Mouse (Mus musculus): ENCODE results near the gene Per1.

The Per1 gene

GRCm38 (mm10) chr11:69099177-69099914 is 4.3 kb downstream of the Per1 start:
- in situ Hi-C loops (cut with MboI), result no loop called here

- in situ Hi-C loops (cut with MboI), result no loop called here
Measured at GRCm38 (mm10) chr11:69099915-69100345, 4.9 kb downstream of the Per1 start.

GRCm38 (mm10) chr11:69100639-69101360 is 5.8 kb downstream of the Per1 start:
- in situ Hi-C loops (cut with MboI), result no loop called here

GRCm38 (mm10) chr11:69101604-69102402 is 6.8 kb downstream of the Per1 start:
- in situ Hi-C loops (cut with MboI), result no loop called here

- in situ Hi-C loops (cut with MboI), result no loop called here
Measured at GRCm38 (mm10) chr11:69102403-69102725, 7.3 kb downstream of the Per1 start.

- in situ Hi-C loops (cut with MboI), result no loop called here
Measured at GRCm38 (mm10) chr11:69103121-69103520, 8.1 kb downstream of the Per1 start.

GRCm38 (mm10) chr11:69103531-69104435 is 8.8 kb downstream of the Per1 start:
- in situ Hi-C loops (cut with MboI), result no loop called here

GRCm38 (mm10) chr11:69104487-69104886 is 9.5 kb downstream of the Per1 start:
- in situ Hi-C loops (cut with MboI), result no loop called here

- in situ Hi-C loops (cut with MboI), result no loop called here
Measured at GRCm38 (mm10) chr11:69105227-69105626, 10.2 kb downstream of the Per1 start.

- in situ Hi-C loops (cut with MboI), result no loop called here
Measured at GRCm38 (mm10) chr11:69105796-69106195, 10.8 kb downstream of the Per1 start.

GRCm38 (mm10) chr11:69106299-69106698 is 11.3 kb downstream of the Per1 start:
- in situ Hi-C loops (cut with MboI), result no loop called here

- in situ Hi-C loops (cut with MboI), result no loop called here
Measured at GRCm38 (mm10) chr11:69106842-69107241, 11.8 kb downstream of the Per1 start.

GRCm38 (mm10) chr11:69107676-69108075 is 12.7 kb downstream of the Per1 start:
- in situ Hi-C loops (cut with MboI), result no loop called here

GRCm38 (mm10) chr11:69108223-69108622 is 13.2 kb downstream of the Per1 start:
- in situ Hi-C loops (cut with MboI), result no loop called here

- in situ Hi-C loops (cut with MboI), result no loop called here
Measured at GRCm38 (mm10) chr11:69109032-69109900, 14.2 kb downstream of the Per1 start.

- in situ Hi-C loops (cut with MboI), result no loop called here
Measured at GRCm38 (mm10) chr11:69110319-69111046, 15.5 kb downstream of the Per1 start.

- in situ Hi-C loops (cut with MboI), result no loop called here
Measured at GRCm38 (mm10) chr11:69111051-69111810, 16.2 kb downstream of the Per1 start.

- in situ Hi-C loops (cut with MboI), result no loop called here
Measured at GRCm38 (mm10) chr11:69111865-69112264, 16.8 kb downstream of the Per1 start.

GRCm38 (mm10) chr11:69114018-69114417 is 19.0 kb downstream of the Per1 start:
- in situ Hi-C loops (cut with MboI), result no loop called here
